Mouse (Mus musculus): ENCODE data around the gene Tdpoz2. TPM values are rescaled to one million over a fixed set of nuclear protein-coding genes. Genes with fewer than 3 reads are reported as not detected.
"Not testable (repeated sequence)": the region's sequence is repeated elsewhere in the genome, so short reads cannot be mapped to it uniquely, and the experiment has no call there.

Tdpoz2 gene
- polyA plus RNA-seq (2015; fragmentation: Nextera tagmentation; extraction: Ambion mirVana): not detected in 2 replicates

- ATAC-seq: no peak
- TF ChIP-seq CTCF (IDR thresholded peaks at IDR 0.05; ENCODE audit: low read depth): no peak
- WGBS: 79% methylated on average over 3 of the region's 3 CpGs
These were observed at the start of gene Tdpoz2 for GRCm38 (mm10) chr3:93652586-93652985. Gene Tdpoz2, minus strand, starts transcription at chr3:93652686.

GRCm38 (mm10) chr3:93692970-93693369 is 40.5 kb upstream of the Tdpoz2 start, which contains the start of gene Gm37596:
Gene Gm37596, minus strand, starts transcription at chr3:93693070.
- H3K4me1 ChIP-seq (replicated peaks; ENCODE audit: control insufficient read depth, insufficient read depth, low read length); ATAC-seq; H3K27me3 ChIP-seq (replicated peaks; ENCODE audit: control insufficient read depth, insufficient read depth, low read length); H3K9ac ChIP-seq (ENCODE audit: low read depth, low read length); H3K4me2 ChIP-seq (replicated peaks; ENCODE audit: low read depth); H3K4me3 ChIP-seq (ENCODE audit: low read depth, low read length); H3K9me3 ChIP-seq (ENCODE audit: control insufficient read depth); H3K36me3 ChIP-seq (ENCODE audit: control insufficient read depth, insufficient read depth); H3K27ac ChIP-seq (ENCODE audit: low read depth, low read length): not testable (repeated sequence)
- 79% methylated on average over 1 of the region's 2 CpGs for WGBS

More at GRCm38 (mm10) chr3:93652586-93652985, at the start of gene Tdpoz2:
- no peak within 1 kb of the TSS for H3K9ac ChIP-seq (ENCODE audit: low read depth, low read length)
- H3K4me2 ChIP-seq (replicated peaks; ENCODE audit: low read depth): no peak within 1 kb of the TSS
- no peak within 1 kb of the TSS for H3K4me3 ChIP-seq (ENCODE audit: low read depth, low read length)
- no peaks in the 10 kb centered on the region for H3K4me1 ChIP-seq (replicated peaks; ENCODE audit: control insufficient read depth, insufficient read depth, low read length)
- H3K27me3 ChIP-seq (replicated peaks; ENCODE audit: control insufficient read depth, insufficient read depth, low read length): no peaks in the 10 kb centered on the region
- H3K9me3 ChIP-seq (ENCODE audit: control insufficient read depth): no peaks in the 10 kb centered on the region
- no peak within 1 kb of the TSS for H3K27ac ChIP-seq (ENCODE audit: low read depth, low read length)
- H3K36me3 ChIP-seq (ENCODE audit: control insufficient read depth, insufficient read depth): no peaks in the 10 kb centered on the region

DNA sequence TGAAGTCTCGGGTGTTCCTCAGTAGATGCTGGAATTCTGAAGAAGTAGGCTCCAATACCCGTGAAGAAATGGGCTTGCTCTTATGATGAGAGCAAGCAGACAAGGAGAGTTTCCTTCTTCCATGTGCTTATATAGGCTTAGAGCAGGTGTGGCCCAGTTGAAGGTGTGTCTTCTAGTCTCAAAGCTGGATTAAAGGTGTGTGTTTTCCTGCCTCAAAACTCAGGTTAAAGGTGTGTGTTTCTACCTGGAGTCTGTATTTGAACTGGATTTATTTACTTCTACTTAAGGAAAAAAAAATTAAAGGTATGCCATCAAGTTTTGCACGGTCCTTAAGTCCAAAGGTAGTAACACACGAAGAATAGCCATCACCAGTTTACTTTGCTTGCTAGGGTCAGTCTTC is 23.7 kb upstream of the Tdpoz2 start, which contains the start of gene Tdpoz1:
Tdpoz1 (minus strand) TSS at position 101 of the 400 bp plus-strand sequence.
- WGBS: 69% methylated on average over 2 of the region's 4 CpGs
- H3K36me3 ChIP-seq (ENCODE audit: control insufficient read depth, insufficient read depth); ATAC-seq: not testable (repeated sequence)

GRCm38 (mm10) chr3:93670805-93671503 is 18.5 kb upstream of the Tdpoz2 start:
- H3K9me3 ChIP-seq (ENCODE audit: control insufficient read depth); H3K4me3 ChIP-seq (ENCODE audit: low read depth, low read length); H3K4me2 ChIP-seq (replicated peaks; ENCODE audit: low read depth); H3K27ac ChIP-seq (ENCODE audit: low read depth, low read length); H3K4me1 ChIP-seq (replicated peaks; ENCODE audit: control insufficient read depth, insufficient read depth, low read length); H3K9ac ChIP-seq (ENCODE audit: low read depth, low read length); H3K27me3 ChIP-seq (replicated peaks; ENCODE audit: control insufficient read depth, insufficient read depth, low read length); H3K36me3 ChIP-seq (ENCODE audit: control insufficient read depth, insufficient read depth): not testable (repeated sequence)
- 56% methylated on average over 5 of the region's 6 CpGs for WGBS
- ATAC-seq: peak; percentile 91

More for the DNA sequence above, 23.7 kb upstream of the Tdpoz2 start, which contains the start of gene Tdpoz1:
- H3K9me3 ChIP-seq (ENCODE audit: control insufficient read depth); H3K4me3 ChIP-seq (ENCODE audit: low read depth, low read length); H3K4me2 ChIP-seq (replicated peaks; ENCODE audit: low read depth); H3K9ac ChIP-seq (ENCODE audit: low read depth, low read length); H3K27ac ChIP-seq (ENCODE audit: low read depth, low read length); H3K4me1 ChIP-seq (replicated peaks; ENCODE audit: control insufficient read depth, insufficient read depth, low read length); H3K27me3 ChIP-seq (replicated peaks; ENCODE audit: control insufficient read depth, insufficient read depth, low read length): not testable (repeated sequence)

GRCm38 (mm10) chr3:93654260-93654659 is 1.8 kb upstream of the Tdpoz2 start:
- Histone ChIP-seq H3K9ac (ENCODE audit: low read depth, low read length) (no peak overlapping the region), H3K27me3 (replicated peaks; ENCODE audit: control insufficient read depth, insufficient read depth, low read length) (no peaks in the 10 kb centered on the region), H3K9me3 (ENCODE audit: control insufficient read depth) (no peaks in the 10 kb centered on the region), H3K36me3 (ENCODE audit: control insufficient read depth, insufficient read depth) (no peaks in the 10 kb centered on the region), H3K27ac (ENCODE audit: low read depth, low read length) (no peak overlapping the region), H3K4me3 (ENCODE audit: low read depth, low read length) (no peak overlapping the region), H3K4me2 (replicated peaks; ENCODE audit: low read depth) (no peak overlapping the region), H3K4me1 (replicated peaks; ENCODE audit: control insufficient read depth, insufficient read depth, low read length) (no peaks in the 10 kb centered on the region)
- no peak for ATAC-seq
- 81% methylated on average over 1 of the region's 1 CpGs for WGBS
- TF ChIP-seq CTCF (IDR thresholded peaks at IDR 0.05; ENCODE audit: low read depth): no peak

DNA sequence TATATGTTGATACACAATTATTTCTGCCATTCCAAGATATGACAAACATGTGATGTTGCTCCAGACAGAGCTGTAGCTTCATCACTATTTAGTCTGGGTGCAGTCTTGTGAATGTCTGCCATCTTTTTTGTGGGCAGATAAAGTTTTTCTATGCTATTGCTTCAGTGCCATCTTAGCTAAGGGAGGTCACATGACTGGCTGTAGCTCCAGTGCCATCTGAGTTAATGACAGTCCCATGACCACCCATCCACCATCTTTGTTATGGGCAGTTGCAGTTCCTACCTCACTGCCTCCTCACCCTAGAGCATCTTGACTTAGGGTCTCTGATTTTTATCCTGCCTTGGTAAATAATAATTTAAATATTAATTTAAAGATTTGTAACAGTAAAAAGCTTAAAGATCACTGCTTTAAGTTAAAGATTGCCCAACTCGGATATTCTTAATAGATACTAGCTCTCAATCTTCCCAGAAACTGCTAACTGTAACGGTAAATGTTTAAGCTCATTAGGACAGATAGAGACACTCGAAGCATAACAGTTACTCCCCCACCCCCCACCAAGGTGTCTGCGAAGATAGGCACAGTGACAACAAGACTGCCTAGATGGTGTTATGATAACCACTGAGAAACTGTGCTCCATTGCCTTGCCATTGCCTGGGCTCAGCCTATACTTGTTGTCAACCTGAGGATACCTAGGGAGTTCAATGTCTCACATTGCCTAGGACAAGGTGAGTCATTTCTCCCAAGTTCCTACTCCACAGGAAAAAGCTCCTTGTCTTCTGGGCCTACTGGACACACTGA is 21.4 kb downstream of the Tdpoz2 start:
- not testable (repeated sequence) for H3K4me3 ChIP-seq (ENCODE audit: low read depth, low read length); H3K27me3 ChIP-seq (replicated peaks; ENCODE audit: control insufficient read depth, insufficient read depth, low read length); H3K27ac ChIP-seq (ENCODE audit: low read depth, low read length); H3K36me3 ChIP-seq (ENCODE audit: control insufficient read depth, insufficient read depth); H3K4me1 ChIP-seq (replicated peaks; ENCODE audit: control insufficient read depth, insufficient read depth, low read length); H3K4me2 ChIP-seq (replicated peaks; ENCODE audit: low read depth); H3K9me3 ChIP-seq (ENCODE audit: control insufficient read depth); ATAC-seq; H3K9ac ChIP-seq (ENCODE audit: low read depth, low read length)
- WGBS: 78% methylated on average over 4 of the region's 4 CpGs

Measured in intestine, postnatal 0 days (tissue).